Mouse (Mus musculus) ES-Bruce4 (cell line): ENCODE data around the gene Phlda2.

ENCODE experiments used
- CTCF ChIP-seq: IDR thresholded peaks from one replicate; pipeline ENCODE4 v1.8.1; 2011; ENCODE audit warnings: low read depth, low read length
- POLR2A ChIP-seq: IDR thresholded peaks from one replicate; pipeline ENCODE4 v1.8.1; 2011; ENCODE audit warnings: low read length; ENCODE audit not compliant: insufficient read depth

GRCm38 (mm10) chr7:143505411-143505810 is 2.5 kb upstream of the Phlda2 start:
- TF ChIP-seq CTCF (no peak), POLR2A (no peak)
